Comparison of ENCODE assay signal across 19 mouse cellular contexts in genomic region chr6:55455641-55456040, GRCm38 (mm10). TPM values are rescaled to one million over a fixed set of nuclear protein-coding genes. Genes with fewer than 3 reads are reported as not detected.
DNase-seq lines count a peak whose midpoint lies in the region; ATAC-seq and TF ChIP-seq lines count a peak whose summit lies in the region.
"Had no signal": no experiment of that assay in that cellular context is flagged by ENCODE, and none has a peak within 500 bp of the region (broad histone marks: within the 10 kb centered on the region; RNA-seq: fewer than 3 reads in every experiment).

No protein-coding gene starts in this region.

- no peak for TF ChIP-seq CTCF in cortical plate, adult 2 months (IDR thresholded peaks at IDR 0.05; ENCODE audit: extremely low read depth, insufficient read depth, low read length)

- H3K4me1 ChIP-seq in midbrain, embryonic 10.5 days: peaks cover 83% of the 10 kb centered on the region
- H3K4me1 ChIP-seq in midbrain, embryonic 11.5 days (ENCODE audit: control insufficient read depth, insufficient read depth, low read length): peaks cover 23% of the 10 kb centered on the region
- H3K4me1 ChIP-seq in cortical plate, adult 2 months (ENCODE audit: control insufficient read depth, insufficient read depth, low read length): peaks cover 13% of the 10 kb centered on the region
- H3K4me1 ChIP-seq in midbrain, embryonic 13.5 days (replicated peaks): peaks cover 74% of the 10 kb centered on the region

- H3K36me3 ChIP-seq in midbrain, embryonic 10.5 days: peaks cover 24% of the 10 kb centered on the region
- H3K36me3 ChIP-seq in midbrain, embryonic 11.5 days (ENCODE audit: control insufficient read depth, insufficient read depth, low read length): no peaks in the 10 kb centered on the region
- H3K36me3 ChIP-seq in midbrain, embryonic 13.5 days: peaks cover 8% of the 10 kb centered on the region; the same call in 1 of the 2 replicates
- H3K36me3 ChIP-seq: limb, embryonic 12.5 days had no signal

- H3K4me2 ChIP-seq in midbrain, embryonic 11.5 days: no peak overlapping the region
- peak overlapping the region; percentile 91; the same call in 1 of the 2 replicates for H3K4me2 ChIP-seq in midbrain, embryonic 13.5 days (replicated peaks)
- H3K4me2 ChIP-seq: limb, embryonic 12.5 days had no signal

- no peak for ATAC-seq in midbrain, embryonic 11.5 days (ENCODE audit: low FRiP score)
- no peak for ATAC-seq in midbrain, embryonic 13.5 days
- ATAC-seq: forebrain, embryonic 14.5 days; Patski had no signal

- H3K9me3 ChIP-seq in midbrain, embryonic 10.5 days (replicated peaks): no peaks in the 10 kb centered on the region
- no peaks in the 10 kb centered on the region for H3K9me3 ChIP-seq in midbrain, embryonic 11.5 days (ENCODE audit: control insufficient read depth, low read length)
- no peaks in the 10 kb centered on the region for H3K9me3 ChIP-seq in midbrain, embryonic 13.5 days
- H3K9me3 ChIP-seq: limb, embryonic 12.5 days; megakaryocyte, embryonic 14.5 days had no signal

- intact Hi-C loops in left cerebral cortex, postnatal 14 days (cut with DNase I): loop anchor here (5.0 kb wide), 1 partner anchor 52 kb away; no protein-coding TSS in a partner anchor

- TF ChIP-seq POLR2A in cortical plate, adult 2 months (IDR thresholded peaks at IDR 0.05; ENCODE audit: extremely low read depth, insufficient read depth, low read length): no peak

- H3K27me3 ChIP-seq in midbrain, embryonic 10.5 days (ENCODE audit: low read depth, poor library complexity, severe bottlenecking): peaks cover 48% of the 10 kb centered on the region
- H3K27me3 ChIP-seq in midbrain, embryonic 11.5 days (ENCODE audit: control insufficient read depth, insufficient read depth, low read length): no peaks in the 10 kb centered on the region
- no peaks in the 10 kb centered on the region for H3K27me3 ChIP-seq in midbrain, embryonic 13.5 days

- WGBS in midbrain, embryonic 10.5 days: 89% methylated on average over 5 of the region's 5 CpGs
- 83% methylated on average over 5 of the region's 5 CpGs for WGBS in midbrain, embryonic 11.5 days
- 91% methylated on average over 5 of the region's 5 CpGs for WGBS in midbrain, embryonic 13.5 days

- H3K9ac ChIP-seq in midbrain, embryonic 11.5 days (ENCODE audit: low read length): no peak overlapping the region
- no peak overlapping the region for H3K9ac ChIP-seq in midbrain, embryonic 13.5 days (replicated peaks)
- H3K9ac ChIP-seq: limb, embryonic 12.5 days; liver, embryonic 14.5 days had no signal

- peak overlapping the region; percentile 42; the same call in 1 of the 2 replicates for H3K27ac ChIP-seq in midbrain, embryonic 10.5 days (replicated peaks)
- no peak overlapping the region for H3K27ac ChIP-seq in midbrain, embryonic 11.5 days (ENCODE audit: low read depth, low read length)
- no peak overlapping the region for H3K27ac ChIP-seq in cortical plate, adult 2 months (ENCODE audit: insufficient read depth, low read length)
- no peak overlapping the region for H3K27ac ChIP-seq in midbrain, embryonic 13.5 days
- H3K27ac ChIP-seq: limb, embryonic 12.5 days; liver, embryonic 14.5 days had no signal

- peak overlapping the region; percentile 79 for H3K4me3 ChIP-seq in midbrain, embryonic 10.5 days
- H3K4me3 ChIP-seq in midbrain, embryonic 11.5 days (ENCODE audit: low read depth, low read length): no peak overlapping the region
- H3K4me3 ChIP-seq in cortical plate, adult 2 months (ENCODE audit: insufficient read depth, low read length): peak overlapping the region; percentile 18; the same call in 1 of the 2 replicates
- H3K4me3 ChIP-seq in midbrain, embryonic 13.5 days (replicated peaks): no peak overlapping the region
- H3K4me3 ChIP-seq: limb, embryonic 12.5 days; megakaryocyte, embryonic 14.5 days had no signal

- DNase-seq in midbrain, embryonic 10.5 days (ENCODE audit: low spot score): no peak
- DNase-seq in midbrain, embryonic 11.5 days (ENCODE audit: low spot score, missing footprints): no peak
- DNase-seq in lung, adult 18-20 months: no peak
- DNase-seq in thymus, postnatal 25 days: no peak
- DNase-seq in right cerebral cortex, adult 2 months (ENCODE audit: low spot score in 2 of 2): no peak
- no peak for DNase-seq in left cerebral cortex, postnatal 14 days (ENCODE audit: low spot score in 2 of 2)
- DNase-seq: B cell, adult 2 months; kidney, adult 9 months; lung, postnatal 10 days; thymus, postnatal 36 days had no signal

RNA-seq across cellular contexts. Expression of gene Adcyap1r1, which starts 3.9 kb away (rescaled TPM):
- 31.4 and 34.3 TPM in 2 replicates for polyA plus RNA-seq in midbrain, embryonic 10.5 days (2016; fragmentation: Nextera tagmentation; extraction: Ambion mirVana)
- polyA plus RNA-seq in midbrain, embryonic 11.5 days (2014; fragmentation: Nextera tagmentation; extraction: Ambion mirVana): 17.6 and 20.4 TPM in 2 replicates
- 84.4 and 87.0 TPM in 2 replicates for polyA plus RNA-seq in cortical plate, adult 2 months (2012; rRNA removed)
- 31.3 and 33.5 TPM in 2 replicates for polyA plus RNA-seq in midbrain, embryonic 13.5 days (2015; fragmentation: Nextera tagmentation; extraction: Ambion mirVana)
- 100 to 1,000 TPM; 113 to 126 TPM for total RNA-seq in left cerebral cortex, postnatal 14 days (2021)
- total RNA-seq: common myeloid progenitor, adult 5-6 weeks; hematopoietic stem cell, adult 5-6 weeks had no signal

Comparison
In these comparisons a context has a peak if more than half of its experiments do, and no peak if none do; other contexts are left out.
1. H3K4me3 ChIP-seq: peak in midbrain, embryonic 10.5 days (single experiment) and cortical plate, adult 2 months (single experiment); none in midbrain, embryonic 11.5 days (single experiment) and midbrain, embryonic 13.5 days (single experiment).